Mouse (Mus musculus): ENCODE measurements at regions not wholly inside any gene's neighbourhood (a gene's known extent, or its start where the extent isn't known, plus 50 kb on each side); places are given as distances from the start of the nearest gene placed in this dataset.

DNA sequence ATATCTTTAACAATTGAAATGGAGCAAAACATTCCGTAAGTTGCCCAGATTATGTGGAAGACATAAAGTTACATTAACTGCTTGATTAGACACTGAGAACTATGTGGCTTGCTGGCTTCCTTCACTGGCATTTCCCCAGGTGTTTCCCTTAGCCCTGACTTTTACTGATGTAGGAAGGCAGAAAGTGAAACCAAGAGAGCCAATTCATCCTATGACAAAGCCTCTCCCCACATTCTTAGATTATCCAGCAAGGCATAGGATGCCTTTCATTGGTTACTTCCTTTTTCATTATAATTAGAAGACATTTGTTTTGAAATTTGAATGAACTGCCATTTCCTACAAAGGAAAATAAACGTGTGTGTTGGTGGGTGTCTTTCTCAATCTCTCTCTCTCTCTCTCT, 72.1 kb downstream of the Cdc42ep3 start:
- Histone ChIP-seq H3K27me3 (ENCODE audit: control insufficient read depth, insufficient read depth, low read length) (no peaks in the 10 kb centered on the region), H3K36me3 (ENCODE audit: control insufficient read depth, insufficient read depth, low read length) (no peaks in the 10 kb centered on the region), H3K4me3 (ENCODE audit: control insufficient read depth in 1 of 2, insufficient read depth in 1 of 2, low read depth in 1 of 2, low read length in 2 of 2) (no peak overlapping the region), H3K4me1 (ENCODE audit: control insufficient read depth in 2 of 2, insufficient read depth in 2 of 2, low read length in 2 of 2) (peaks cover 0 to 3% of the 10 kb centered on the region in 2 experiments; a peak in 1 of 4 replicates), H3K9ac (ENCODE audit: low read length) (no peak overlapping the region), H3K4me2 (ENCODE audit: low read length) (no peak overlapping the region), H3K9me3 (ENCODE audit: control insufficient read depth, low read length) (no peaks in the 10 kb centered on the region), H3K27ac (replicated peaks in 1 of 2; ENCODE audit: control insufficient read depth in 1 of 2, insufficient read depth in 1 of 2, low read depth in 2 of 2, low read length in 2 of 2) (no peak overlapping the region)
- ATAC-seq (ENCODE audit: insufficient number of reproducible peaks, insufficient read depth, low FRiP score, low read depth): no peak
- 79% methylated on average over 2 of the region's 2 CpGs for WGBS

DNA sequence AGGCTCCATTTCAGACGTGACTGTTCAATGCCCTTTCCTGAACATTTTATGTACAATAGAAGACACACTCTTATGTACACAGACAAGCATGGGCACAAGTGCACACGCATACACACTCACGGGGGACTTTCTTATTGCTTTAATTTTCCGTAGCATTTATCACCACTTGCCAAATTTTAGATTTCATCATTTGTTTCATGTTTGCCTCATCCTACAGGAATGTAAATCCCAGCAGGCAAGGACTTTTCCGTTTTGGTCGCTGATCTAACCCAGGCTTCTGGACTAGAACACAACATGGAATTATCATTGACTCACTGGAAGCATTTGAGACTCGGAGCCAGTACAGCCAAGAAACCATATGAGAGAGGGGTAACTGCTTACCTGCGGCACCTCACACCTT, 81.3 kb downstream of the Cdc42ep3 start:
- no peaks in the 10 kb centered on the region for H3K27me3 ChIP-seq (ENCODE audit: control insufficient read depth, insufficient read depth, low read length)
- H3K36me3 ChIP-seq (ENCODE audit: control insufficient read depth, insufficient read depth, low read length): no peaks in the 10 kb centered on the region
- no peak for ATAC-seq (ENCODE audit: insufficient number of reproducible peaks, insufficient read depth, low FRiP score, low read depth)
- no peaks in the 10 kb centered on the region for H3K9me3 ChIP-seq (ENCODE audit: control insufficient read depth, low read length)
- no peak overlapping the region for H3K9ac ChIP-seq (ENCODE audit: low read length)
- no peak overlapping the region for H3K27ac ChIP-seq (replicated peaks in 1 of 2; ENCODE audit: control insufficient read depth in 1 of 2, insufficient read depth in 1 of 2, low read depth in 2 of 2, low read length in 2 of 2)
- H3K4me3 ChIP-seq (ENCODE audit: control insufficient read depth in 1 of 2, insufficient read depth in 1 of 2, low read depth in 1 of 2, low read length in 2 of 2): no peak overlapping the region
- H3K4me2 ChIP-seq (ENCODE audit: low read length): no peak overlapping the region
- no peaks in the 10 kb centered on the region; a peak in 1 of 4 replicates for H3K4me1 ChIP-seq (ENCODE audit: control insufficient read depth in 2 of 2, insufficient read depth in 2 of 2, low read length in 2 of 2)
- 63% methylated on average over 8 of the region's 8 CpGs for WGBS

DNA sequence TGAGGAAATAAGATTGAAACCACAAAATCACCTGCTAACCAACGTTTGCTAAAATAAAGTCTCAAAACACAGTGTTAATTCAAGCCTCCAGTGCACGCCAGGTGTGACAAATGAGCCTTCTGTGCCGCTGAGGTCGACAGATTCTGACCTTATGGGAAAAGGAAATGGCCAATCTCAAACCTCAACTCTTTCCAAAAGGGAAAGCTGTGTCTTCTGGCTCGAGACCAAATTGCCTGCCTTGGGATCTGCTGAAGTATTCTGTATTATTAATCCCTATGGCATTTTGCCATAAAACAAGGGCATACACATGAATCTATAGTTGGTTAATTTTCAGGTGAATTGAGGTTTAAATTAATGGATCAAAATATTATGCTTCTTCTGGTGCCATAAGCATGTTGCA, 95.2 kb downstream of the Cdc42ep3 start:
- H3K9ac ChIP-seq (ENCODE audit: low read length): no peak overlapping the region
- no peak overlapping the region for H3K27ac ChIP-seq (replicated peaks in 1 of 2; ENCODE audit: control insufficient read depth in 1 of 2, insufficient read depth in 1 of 2, low read depth in 2 of 2, low read length in 2 of 2)
- H3K4me1 ChIP-seq (ENCODE audit: control insufficient read depth in 2 of 2, insufficient read depth in 2 of 2, low read length in 2 of 2): no peaks in the 10 kb centered on the region; a peak in 2 of 4 replicates
- H3K4me2 ChIP-seq (ENCODE audit: low read length): no peak overlapping the region
- H3K36me3 ChIP-seq (ENCODE audit: control insufficient read depth, insufficient read depth, low read length): no peaks in the 10 kb centered on the region
- H3K27me3 ChIP-seq (ENCODE audit: control insufficient read depth, insufficient read depth, low read length): no peaks in the 10 kb centered on the region
- no peak overlapping the region for H3K4me3 ChIP-seq (ENCODE audit: control insufficient read depth in 1 of 2, insufficient read depth in 1 of 2, low read depth in 1 of 2, low read length in 2 of 2)
- no peak for ATAC-seq (ENCODE audit: insufficient number of reproducible peaks, insufficient read depth, low FRiP score, low read depth)
- 53% methylated on average over 5 of the region's 5 CpGs for WGBS
- H3K9me3 ChIP-seq (ENCODE audit: control insufficient read depth, low read length): no peaks in the 10 kb centered on the region

DNA sequence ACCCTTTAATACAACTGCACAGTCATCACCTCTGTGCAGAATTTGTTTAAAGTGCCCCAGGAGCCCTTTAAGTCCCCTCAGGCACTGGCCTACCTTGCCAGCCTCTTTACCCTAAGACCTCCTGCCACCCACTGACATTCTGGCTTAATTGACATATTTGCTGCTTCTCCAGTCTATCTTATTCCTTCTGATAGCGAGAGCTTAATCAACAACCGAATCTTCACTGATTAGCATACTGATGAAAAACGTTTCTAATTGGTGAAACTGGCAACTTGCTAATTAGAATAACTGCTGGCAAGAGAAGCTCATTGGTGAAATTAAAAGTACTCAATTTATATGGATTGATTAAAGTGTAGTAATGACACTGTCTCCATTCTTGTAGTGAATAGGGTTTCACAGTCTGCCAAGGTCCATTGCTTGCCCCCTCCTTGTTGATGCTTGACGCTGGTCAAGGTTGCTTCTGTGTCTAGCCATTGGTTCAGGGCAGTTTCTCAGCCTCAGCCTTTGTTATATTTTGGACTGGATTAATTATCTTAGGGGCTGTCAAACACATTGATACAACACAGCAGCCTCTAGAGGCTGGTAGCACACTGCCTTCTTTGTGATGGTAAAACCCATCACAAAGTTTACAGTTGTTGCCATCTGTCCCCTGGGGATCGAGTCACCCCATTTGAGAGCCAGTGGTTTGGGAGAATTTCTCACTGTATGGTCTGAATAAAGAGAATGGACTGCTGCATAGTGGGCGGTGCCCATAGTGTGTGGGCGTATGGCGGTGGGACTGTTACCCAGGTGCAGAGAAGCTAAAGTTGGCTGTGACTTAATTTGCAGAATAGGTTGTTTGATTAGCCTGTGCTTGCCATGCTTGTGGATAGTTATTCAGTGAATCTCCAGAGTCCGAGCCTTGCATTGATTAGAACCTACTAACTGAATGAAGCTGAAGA, 107.7 kb downstream of the Cdc42ep3 start:
- WGBS: 75% methylated on average over 9 of the region's 9 CpGs
- ATAC-seq (ENCODE audit: insufficient number of reproducible peaks, insufficient read depth, low FRiP score, low read depth): no peak
- no peaks in the 10 kb centered on the region for H3K36me3 ChIP-seq (ENCODE audit: control insufficient read depth, insufficient read depth, low read length)
- no peak overlapping the region for H3K4me2 ChIP-seq (ENCODE audit: low read length)
- H3K9ac ChIP-seq (ENCODE audit: low read length): no peak overlapping the region
- H3K27ac ChIP-seq (replicated peaks in 1 of 2; ENCODE audit: control insufficient read depth in 1 of 2, insufficient read depth in 1 of 2, low read depth in 2 of 2, low read length in 2 of 2): no peak overlapping the region
- no peaks in the 10 kb centered on the region for H3K4me1 ChIP-seq (ENCODE audit: control insufficient read depth in 2 of 2, insufficient read depth in 2 of 2, low read length in 2 of 2)
- H3K27me3 ChIP-seq (ENCODE audit: control insufficient read depth, insufficient read depth, low read length): no peaks in the 10 kb centered on the region
- H3K4me3 ChIP-seq (ENCODE audit: control insufficient read depth in 1 of 2, insufficient read depth in 1 of 2, low read depth in 1 of 2, low read length in 2 of 2): no peak overlapping the region
- peaks cover 5% of the 10 kb centered on the region; the same call in 1 of the 2 replicates for H3K9me3 ChIP-seq (ENCODE audit: control insufficient read depth, low read length)

DNA sequence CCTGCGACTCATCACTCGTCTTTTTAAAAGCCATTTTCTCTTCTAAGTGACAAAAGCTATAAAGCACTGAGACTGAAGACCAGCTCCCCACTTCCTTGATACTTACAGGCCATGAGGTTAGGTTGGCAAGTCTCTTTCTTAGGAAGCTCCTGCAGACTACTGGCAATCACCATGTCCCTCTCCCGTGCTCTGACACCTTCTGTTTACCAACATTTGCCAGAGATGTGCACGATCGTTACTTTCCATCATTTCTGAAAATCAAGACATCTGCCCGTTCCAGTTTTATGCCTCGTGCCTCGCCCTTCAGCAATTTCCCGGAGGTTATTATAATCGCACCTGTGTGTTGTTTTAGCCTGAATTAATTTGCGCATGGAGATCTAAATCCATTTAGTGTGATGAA, 110.8 kb downstream of the Cdc42ep3 start:
- Histone ChIP-seq H3K4me3 (ENCODE audit: control insufficient read depth in 1 of 2, insufficient read depth in 1 of 2, low read depth in 1 of 2, low read length in 2 of 2) (no peak overlapping the region), H3K4me1 (ENCODE audit: control insufficient read depth in 2 of 2, insufficient read depth in 2 of 2, low read length in 2 of 2) (no peaks in the 10 kb centered on the region), H3K9ac (ENCODE audit: low read length) (no peak overlapping the region), H3K4me2 (ENCODE audit: low read length) (no peak overlapping the region), H3K9me3 (ENCODE audit: control insufficient read depth, low read length) (peaks cover 5% of the 10 kb centered on the region; the same call in 1 of the 2 replicates), H3K36me3 (ENCODE audit: control insufficient read depth, insufficient read depth, low read length) (no peaks in the 10 kb centered on the region), H3K27ac (replicated peaks in 1 of 2; ENCODE audit: control insufficient read depth in 1 of 2, insufficient read depth in 1 of 2, low read depth in 2 of 2, low read length in 2 of 2) (no peak overlapping the region), H3K27me3 (ENCODE audit: control insufficient read depth, insufficient read depth, low read length) (no peaks in the 10 kb centered on the region)
- ATAC-seq (ENCODE audit: insufficient number of reproducible peaks, insufficient read depth, low FRiP score, low read depth): no peak
- 90% methylated on average over 11 of the region's 11 CpGs for WGBS

DNA sequence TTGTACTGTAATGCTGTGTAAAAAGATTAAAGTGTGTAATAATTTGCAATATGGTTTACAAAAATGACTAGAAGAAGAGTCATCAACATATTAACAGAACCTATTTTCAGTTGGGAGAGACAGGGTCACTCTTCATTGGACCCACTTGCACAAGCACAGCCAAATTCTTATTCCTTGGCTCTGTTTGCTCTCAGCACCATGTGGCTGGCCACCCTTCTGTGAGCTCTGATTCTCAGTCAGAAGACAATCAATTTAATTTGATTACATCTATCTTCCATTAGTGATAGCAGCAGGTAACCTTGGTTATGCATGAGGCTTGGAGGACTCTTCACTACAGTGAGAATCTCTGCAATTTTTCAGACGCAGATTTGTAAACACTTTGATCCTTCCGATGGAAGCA, 111.5 kb downstream of the Cdc42ep3 start:
- H3K27ac ChIP-seq (replicated peaks in 1 of 2; ENCODE audit: control insufficient read depth in 1 of 2, insufficient read depth in 1 of 2, low read depth in 2 of 2, low read length in 2 of 2): no peak overlapping the region
- 90% methylated on average over 2 of the region's 2 CpGs for WGBS
- no peak overlapping the region for H3K4me3 ChIP-seq (ENCODE audit: control insufficient read depth in 1 of 2, insufficient read depth in 1 of 2, low read depth in 1 of 2, low read length in 2 of 2)
- H3K9me3 ChIP-seq (ENCODE audit: control insufficient read depth, low read length): peaks cover 5% of the 10 kb centered on the region; the same call in 1 of the 2 replicates
- no peak for ATAC-seq (ENCODE audit: insufficient number of reproducible peaks, insufficient read depth, low FRiP score, low read depth)
- no peak overlapping the region for H3K9ac ChIP-seq (ENCODE audit: low read length)
- no peak overlapping the region for H3K4me2 ChIP-seq (ENCODE audit: low read length)
- H3K36me3 ChIP-seq (ENCODE audit: control insufficient read depth, insufficient read depth, low read length): no peaks in the 10 kb centered on the region
- no peaks in the 10 kb centered on the region for H3K4me1 ChIP-seq (ENCODE audit: control insufficient read depth in 2 of 2, insufficient read depth in 2 of 2, low read length in 2 of 2)
- H3K27me3 ChIP-seq (ENCODE audit: control insufficient read depth, insufficient read depth, low read length): no peaks in the 10 kb centered on the region

DNA sequence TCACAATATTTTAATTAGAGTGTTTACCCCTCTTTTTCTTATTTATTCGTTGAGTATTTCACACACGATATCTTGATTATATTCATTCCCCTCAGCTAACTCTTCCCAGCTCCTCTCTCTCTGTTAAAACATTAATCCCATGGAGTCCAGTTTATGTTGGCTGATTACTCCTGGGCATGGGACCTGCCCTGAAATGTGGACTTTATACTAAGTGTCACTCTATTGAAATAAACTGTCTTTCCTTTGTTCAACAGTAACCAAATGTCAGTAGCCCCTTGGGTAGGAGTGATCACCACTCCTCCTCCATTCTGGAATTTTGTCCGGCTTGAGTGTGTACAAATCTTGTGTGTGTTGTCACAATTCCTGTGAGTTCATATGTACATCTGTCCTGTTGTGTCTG, 113.4 kb downstream of the Cdc42ep3 start:
- Histone ChIP-seq H3K27me3 (ENCODE audit: control insufficient read depth, insufficient read depth, low read length) (no peaks in the 10 kb centered on the region), H3K4me3 (ENCODE audit: control insufficient read depth in 1 of 2, insufficient read depth in 1 of 2, low read depth in 1 of 2, low read length in 2 of 2) (no peak overlapping the region), H3K9ac (ENCODE audit: low read length) (no peak overlapping the region), H3K4me2 (ENCODE audit: low read length) (no peak overlapping the region), H3K9me3 (ENCODE audit: control insufficient read depth, low read length) (peaks cover 5% of the 10 kb centered on the region; the same call in 1 of the 2 replicates), H3K36me3 (ENCODE audit: control insufficient read depth, insufficient read depth, low read length) (no peaks in the 10 kb centered on the region), H3K27ac (replicated peaks in 1 of 2; ENCODE audit: control insufficient read depth in 1 of 2, insufficient read depth in 1 of 2, low read depth in 2 of 2, low read length in 2 of 2) (no peak overlapping the region), H3K4me1 (ENCODE audit: control insufficient read depth in 2 of 2, insufficient read depth in 2 of 2, low read length in 2 of 2) (no peaks in the 10 kb centered on the region)
- WGBS: 81% methylated on average over 3 of the region's 3 CpGs
- no peak for ATAC-seq (ENCODE audit: insufficient number of reproducible peaks, insufficient read depth, low FRiP score, low read depth)

All from heart, embryonic 14.5 days (tissue).